Mouse (Mus musculus) heart, embryonic 12.5 days (tissue): ENCODE data around the gene Gm28305. TPM values are rescaled to one million over a fixed set of nuclear protein-coding genes. Genes with fewer than 3 reads are reported as not detected.

Experiments used
- ATAC-seq: fragments of 200-750 bp; cut with Nextera tagmentation; 2 replicates; pipeline ENCODE4 v1.8.0; 2017; ENCODE audit warnings: moderate TSS enrichment, moderate library complexity; ENCODE audit not compliant: insufficient number of reproducible peaks, low FRiP score
- H3K27ac ChIP-seq: fragments of 300-500 bp; sonication (generic); 2 replicates; pipeline ENCODE4 v1.5.1; 2016; ENCODE audit warnings: mild to moderate bottlenecking, moderate library complexity; ENCODE audit not compliant: poor library complexity, severe bottlenecking
- H3K27me3 ChIP-seq: fragments of 300-500 bp; sonication (generic); replicated peaks from 2 replicates; pipeline ENCODE4 v1.6.1; 2016; ENCODE audit warnings: mild to moderate bottlenecking, moderate library complexity
- H3K36me3 ChIP-seq: fragments of 300-500 bp; sonication (generic); 2 replicates; pipeline ENCODE4 v1.6.1; 2016; ENCODE audit warnings: mild to moderate bottlenecking, moderate library complexity
- H3K4me1 ChIP-seq: fragments of 300-500 bp; sonication (generic); replicated peaks from 2 replicates; pipeline ENCODE4 v1.6.1; 2016; ENCODE audit warnings: mild to moderate bottlenecking
- H3K4me2 ChIP-seq: fragments of 300-500 bp; sonication (generic); 2 replicates; pipeline ENCODE4 v1.6.1; 2016; ENCODE audit warnings: mild to moderate bottlenecking, moderate library complexity
- H3K4me3 ChIP-seq: fragments of 300-500 bp; sonication (generic); 2 replicates; pipeline ENCODE4 v1.5.1; 2016; ENCODE audit warnings: mild to moderate bottlenecking
- H3K9ac ChIP-seq: fragments of 300-500 bp; sonication (generic); 2 replicates; pipeline ENCODE4 v1.6.1; 2016; ENCODE audit warnings: mild to moderate bottlenecking, moderate library complexity
- H3K9me3 ChIP-seq: fragments of 300-500 bp; sonication (generic); replicated peaks from 2 replicates; pipeline ENCODE4 v1.6.1; 2016; ENCODE audit warnings: mild to moderate bottlenecking, moderate library complexity
- WGBS: fragments of 180-500 bp; shearing (Covaris S2); methylation state at CpG from one replicate; pipeline ENCODE4 v1.1.7; 2016; 5-methylcytosine and 5-hydroxymethylcytosine counted together
- polyA plus RNA-seq: library from polyadenylated mRNA; unstranded; fragments of >200 nt; fragmentation: Nextera tagmentation; extraction: Ambion mirVana; gene quantifications from 2 replicates; pipeline ENCODE4 v1.2.1, GENCODE M21; 2016

Gene Gm28305
- polyA plus RNA-seq, 1 experiment from 2014 or later = not detected

- H3K4me1 ChIP-seq = 0 out of 2 replicates have a peak, but pooled peaks cover 2% of the 10 kb centered on the region
- no peaks in the 10 kb centered on the region for H3K9me3 ChIP-seq
- H3K27ac ChIP-seq = no peak overlapping the region
- WGBS = 64% methylated on average over 8 of the region's 8 CpGs
- no peak overlapping the region for H3K9ac ChIP-seq
- H3K4me2 ChIP-seq = no peak overlapping the region
- no peaks in the 10 kb centered on the region for H3K36me3 ChIP-seq
- no peaks in the 10 kb centered on the region for H3K27me3 ChIP-seq
- no peak for ATAC-seq
- H3K4me3 ChIP-seq = no peak overlapping the region
Measured at GRCm38 (mm10) chr9:104070863-104071604, 30.6 kb downstream of the Gm28305 start.

DNA sequence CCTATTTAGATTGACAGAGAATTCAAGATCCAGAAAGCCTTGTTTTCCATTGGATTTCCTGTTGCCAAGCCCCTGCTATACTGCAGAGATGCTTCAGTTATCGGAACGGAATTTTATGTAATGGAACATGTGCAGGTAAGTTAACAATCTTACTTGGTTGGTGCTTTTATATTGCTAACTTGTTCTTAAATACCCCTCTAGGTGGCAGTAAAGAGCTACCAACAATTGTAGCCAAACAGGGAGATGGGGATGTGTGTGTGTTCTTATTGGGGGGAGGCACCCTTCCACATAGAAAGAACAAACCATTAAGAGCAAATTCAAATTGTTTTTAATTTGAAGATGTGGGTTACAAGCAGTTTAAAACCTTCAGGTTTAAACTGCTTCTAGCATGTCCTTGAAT, 35.3 kb downstream of the Gm28305 start:
- Histone ChIP-seq H3K27me3 (no peaks in the 10 kb centered on the region), H3K9me3 (no peaks in the 10 kb centered on the region), H3K4me1 (no peaks in the 10 kb centered on the region), H3K4me3 (no peak overlapping the region), H3K27ac (no peak overlapping the region), H3K36me3 (no peaks in the 10 kb centered on the region), H3K9ac (no peak overlapping the region), H3K4me2 (no peak overlapping the region)
- 63% methylated on average over 2 of the region's 2 CpGs for WGBS
- ATAC-seq = no peak

GRCm38 (mm10) chr9:104078780-104079179, 38.3 kb downstream of the Gm28305 start:
- H3K27me3 ChIP-seq = no peaks in the 10 kb centered on the region

GRCm38 (mm10) chr9:104079379-104079778, 38.9 kb downstream of the Gm28305 start:
- ATAC-seq = no peak
- Histone ChIP-seq H3K36me3 (peaks cover 8% of the 10 kb centered on the region; the same call in 1 of the 2 replicates), H3K27ac (no peak overlapping the region), H3K27me3 (no peaks in the 10 kb centered on the region), H3K9ac (no peak overlapping the region), H3K4me1 (no peaks in the 10 kb centered on the region), H3K9me3 (no peaks in the 10 kb centered on the region), H3K4me2 (no peak overlapping the region), H3K4me3 (no peak overlapping the region)
- WGBS = 49% methylated on average over 5 of the region's 5 CpGs

More at GRCm38 (mm10) chr9:104078780-104079179, 38.3 kb downstream of the Gm28305 start:
- Histone ChIP-seq H3K27ac (no peak overlapping the region), H3K36me3 (peaks cover 6% of the 10 kb centered on the region; the same call in 1 of the 2 replicates), H3K4me3 (no peak overlapping the region), H3K4me1 (no peaks in the 10 kb centered on the region), H3K9ac (no peak overlapping the region), H3K9me3 (no peaks in the 10 kb centered on the region), H3K4me2 (no peak overlapping the region)
- no peak for ATAC-seq
- 94% methylated on average over 1 of the region's 1 CpGs for WGBS

GRCm38 (mm10) chr9:104080038-104080437, 39.6 kb downstream of the Gm28305 start:
- no peak overlapping the region for H3K4me2 ChIP-seq
- H3K27ac ChIP-seq = no peak overlapping the region
- no peaks in the 10 kb centered on the region for H3K27me3 ChIP-seq
- H3K4me1 ChIP-seq = no peaks in the 10 kb centered on the region
- 63% methylated on average over 3 of the region's 3 CpGs for WGBS
- peaks cover 11% of the 10 kb centered on the region; the same call in 1 of the 2 replicates for H3K36me3 ChIP-seq
- ATAC-seq = no peak
- no peaks in the 10 kb centered on the region for H3K9me3 ChIP-seq
- H3K9ac ChIP-seq = no peak overlapping the region
- H3K4me3 ChIP-seq = no peak overlapping the region

DNA sequence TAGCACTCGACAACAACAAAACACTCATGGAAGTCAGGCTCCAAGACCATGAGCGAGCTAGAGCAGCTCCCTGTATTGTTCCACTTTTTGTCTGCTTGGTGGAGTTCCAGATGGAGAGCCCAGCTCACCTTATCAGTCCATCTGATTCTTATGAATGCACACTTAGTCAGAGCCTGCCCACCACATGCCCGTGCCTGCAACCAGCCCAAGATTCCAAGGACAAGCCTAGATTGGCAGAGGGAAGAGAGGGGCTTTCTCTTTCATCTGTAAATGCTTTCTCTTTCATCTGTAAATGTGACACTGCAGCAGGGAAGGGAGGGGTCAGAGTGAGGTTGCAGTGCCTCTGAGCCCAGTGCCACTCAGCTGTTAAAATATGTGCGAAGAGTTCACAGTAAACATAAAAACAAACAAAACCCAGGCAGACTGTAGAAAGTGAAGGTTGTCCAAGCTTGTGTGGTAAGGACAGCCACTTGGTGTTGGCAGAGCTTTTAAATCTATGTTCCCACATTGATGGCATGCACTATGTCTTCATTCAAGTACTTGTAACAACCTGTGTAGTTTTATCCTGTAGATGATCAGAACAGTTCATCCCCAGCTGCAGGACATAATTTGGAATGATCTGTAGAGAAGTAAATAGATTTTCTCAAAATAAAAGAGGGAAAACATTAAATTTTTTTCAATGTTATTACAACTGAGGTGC, 45.4 kb downstream of the Gm28305 start:
- no peak overlapping the region for H3K9ac ChIP-seq
- H3K4me3 ChIP-seq = no peak overlapping the region
- H3K27ac ChIP-seq = no peak overlapping the region
- no peaks in the 10 kb centered on the region for H3K27me3 ChIP-seq
- WGBS = 62% methylated on average over 4 of the region's 4 CpGs
- H3K4me2 ChIP-seq = no peak overlapping the region
- ATAC-seq = no peak
- peaks cover 15% of the 10 kb centered on the region for H3K36me3 ChIP-seq
- H3K9me3 ChIP-seq = no peaks in the 10 kb centered on the region
- 0 out of 2 replicates have a peak, but pooled peaks cover 3% of the 10 kb centered on the region for H3K4me1 ChIP-seq

GRCm38 (mm10) chr9:104088555-104088954, 48.1 kb downstream of the Gm28305 start:
- Histone ChIP-seq H3K27ac (peak overlapping the region; percentile 75), H3K9me3 (no peaks in the 10 kb centered on the region), H3K9ac (no peak overlapping the region), H3K4me3 (no peak overlapping the region), H3K36me3 (peaks cover 11% of the 10 kb centered on the region), H3K4me1 (0 out of 2 replicates have a peak, but pooled peaks cover 3% of the 10 kb centered on the region), H3K4me2 (no peak overlapping the region), H3K27me3 (no peaks in the 10 kb centered on the region)
- WGBS = 69% methylated on average over 8 of the region's 8 CpGs
- ATAC-seq = no peak

DNA sequence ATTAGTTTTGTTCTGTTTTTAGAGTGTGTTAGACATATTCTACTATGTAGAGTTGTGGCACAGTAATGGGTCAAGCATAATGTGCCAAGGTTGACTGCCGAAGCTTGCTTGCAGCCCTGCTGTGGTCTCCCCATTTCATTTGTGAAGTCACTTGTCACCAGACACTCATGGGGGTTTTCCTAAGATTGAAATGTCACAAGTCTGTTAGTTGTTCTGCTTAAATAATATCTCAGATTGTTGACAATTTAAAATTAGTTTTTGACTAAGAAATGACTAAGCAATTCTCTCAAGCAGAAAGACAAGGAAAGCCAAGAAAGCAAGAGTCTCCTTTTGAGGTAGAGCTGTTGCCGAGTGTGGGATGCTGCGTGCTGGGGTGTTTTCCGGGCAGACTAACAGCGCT, 52.5 kb downstream of the Gm28305 start:
- Histone ChIP-seq H3K27me3 (no peaks in the 10 kb centered on the region), H3K9ac (no peak overlapping the region), H3K4me2 (no peak overlapping the region), H3K36me3 (peaks cover 4% of the 10 kb centered on the region), H3K4me1 (0 out of 2 replicates have a peak, but pooled peaks cover 3% of the 10 kb centered on the region), H3K27ac (no peak overlapping the region), H3K9me3 (no peaks in the 10 kb centered on the region), H3K4me3 (no peak overlapping the region)
- WGBS = 92% methylated on average over 5 of the region's 5 CpGs
- ATAC-seq = no peak

DNA sequence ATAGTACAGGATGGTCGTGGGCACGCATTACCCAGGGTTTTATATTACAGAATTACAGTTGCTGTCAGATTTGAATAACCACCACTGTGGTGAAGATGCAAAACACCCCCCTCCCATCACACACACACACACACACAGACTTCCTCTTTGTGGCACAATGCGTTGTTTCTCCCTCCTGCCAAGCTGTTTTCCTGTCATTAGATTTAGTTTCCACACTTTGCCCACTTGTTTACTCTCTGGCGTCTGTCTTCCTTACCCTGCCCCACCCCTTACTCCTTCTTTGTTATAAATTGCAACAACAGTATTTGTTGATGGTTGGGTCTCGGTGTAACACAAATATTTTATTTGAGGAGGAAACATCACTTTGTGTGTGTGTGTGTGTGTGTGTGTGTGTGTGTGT, 57.8 kb downstream of the Gm28305 start:
- Histone ChIP-seq H3K27me3 (no peaks in the 10 kb centered on the region), H3K4me3 (no peak overlapping the region), H3K36me3 (peaks cover 3% of the 10 kb centered on the region; the same call in 1 of the 2 replicates), H3K4me2 (no peak overlapping the region), H3K9ac (no peak overlapping the region), H3K27ac (no peak overlapping the region), H3K9me3 (no peaks in the 10 kb centered on the region), H3K4me1 (peaks cover 8% of the 10 kb centered on the region; the same call in 1 of the 2 replicates)
- no peak for ATAC-seq
- WGBS = 71% methylated on average over 5 of the region's 5 CpGs

- Histone ChIP-seq H3K4me1 (peaks cover 8% of the 10 kb centered on the region; the same call in 1 of the 2 replicates), H3K9ac (no peak overlapping the region), H3K4me2 (no peak overlapping the region), H3K4me3 (no peak overlapping the region), H3K27ac (no peak overlapping the region), H3K9me3 (no peaks in the 10 kb centered on the region), H3K36me3 (peaks cover 3% of the 10 kb centered on the region; the same call in 1 of the 2 replicates), H3K27me3 (no peaks in the 10 kb centered on the region)
- ATAC-seq = no peak
- WGBS = 80% methylated on average over 11 of the region's 11 CpGs
Measured at GRCm38 (mm10) chr9:104099060-104099459, 58.6 kb downstream of the Gm28305 start.

GRCm38 (mm10) chr9:104100822-104101221, 60.4 kb downstream of the Gm28305 start:
- Histone ChIP-seq H3K9ac (no peak overlapping the region), H3K36me3 (peaks cover 3% of the 10 kb centered on the region; the same call in 1 of the 2 replicates), H3K4me3 (no peak overlapping the region), H3K9me3 (no peaks in the 10 kb centered on the region), H3K4me1 (peaks cover 8% of the 10 kb centered on the region; the same call in 1 of the 2 replicates), H3K27ac (no peak overlapping the region), H3K27me3 (no peaks in the 10 kb centered on the region), H3K4me2 (no peak overlapping the region)
- no peak for ATAC-seq
- WGBS = 64% methylated on average over 7 of the region's 7 CpGs
